Mouse (Mus musculus): Measurements from ENCODE around the gene Setd1b.

DNA sequence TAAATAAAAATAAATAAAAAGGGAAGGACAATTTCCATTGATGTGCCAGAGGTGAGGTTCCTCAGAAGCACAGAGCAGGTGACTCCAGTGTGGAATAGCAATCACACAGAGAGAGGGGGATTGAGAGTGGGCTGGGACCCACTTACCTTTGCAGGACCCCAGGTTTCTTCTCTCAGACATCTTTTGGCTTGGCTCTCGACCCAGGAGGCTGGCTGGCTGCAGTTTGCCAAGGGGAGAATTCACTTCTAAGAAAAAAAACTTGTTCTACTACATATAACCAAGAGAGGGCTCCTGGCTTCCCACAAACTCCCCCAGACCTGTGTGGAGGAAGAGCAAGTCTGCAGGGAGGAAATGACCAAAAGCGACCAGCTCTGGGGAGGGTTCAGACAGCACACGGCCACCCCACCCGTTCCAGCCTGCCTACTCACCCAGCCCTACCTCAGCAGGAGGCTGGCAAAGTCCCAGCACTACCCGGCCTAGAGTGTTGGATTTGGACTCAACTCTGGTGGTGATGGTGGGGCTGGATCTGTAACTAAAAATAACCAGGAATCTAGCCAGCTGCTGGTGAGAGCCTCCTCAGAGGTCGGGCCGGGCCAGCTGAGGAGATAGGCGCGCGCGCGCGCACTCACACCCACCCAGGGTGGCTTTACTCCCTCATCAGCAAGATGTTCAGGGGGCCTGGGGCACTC lies 7.7 kb upstream of the Setd1b start:
- no peak for TF ChIP-seq FLI1 (IDR thresholded peaks at IDR 0.05; ENCODE audit: low read length)
- TF ChIP-seq GATA1 (IDR thresholded peaks at IDR 0.05; ENCODE audit: borderline replicate concordance, low read length) = no peak

Measured in megakaryocyte, embryonic 14.5 days (primary cell).